Mouse (Mus musculus) lung, embryonic 15.5 days (tissue): ENCODE measurements around the gene Gm609. TPM values are rescaled to one million over a fixed set of nuclear protein-coding genes. Genes with fewer than 3 reads are reported as not detected.
A peak's percentile ranks its signal among the peaks of the same experiment; 100 is the strongest.

Experiments used
- ATAC-seq: fragments of 200-750 bp; cut with Nextera tagmentation; 2 replicates; pipeline ENCODE4 v1.8.0; 2017; ENCODE audit warnings: moderate number of reproducible peaks, borderline replicate concordance; ENCODE audit not compliant: low FRiP score, low TSS enrichment; ENCODE audit errors: extremely low read depth
- H3K27ac ChIP-seq: fragments of 300-500 bp; sonication (generic); 2 replicates; pipeline ENCODE4 v1.5.1; 2015; ENCODE audit warnings: moderate library complexity, mild to moderate bottlenecking, inconsistent platforms
- H3K27me3 ChIP-seq: fragments of 300-500 bp; sonication (generic); 2 replicates; pipeline ENCODE4 v1.6.1; 2015; ENCODE audit warnings: inconsistent platforms
- H3K36me3 ChIP-seq: fragments of 300-500 bp; sonication (generic); 2 replicates; pipeline ENCODE4 v1.6.1; 2015; ENCODE audit warnings: inconsistent platforms
- H3K4me1 ChIP-seq: fragments of 300-500 bp; sonication (generic); 2 replicates; pipeline ENCODE4 v1.6.1; 2015; ENCODE audit warnings: inconsistent platforms
- H3K4me2 ChIP-seq: fragments of 300-500 bp; sonication (generic); 2 replicates; pipeline ENCODE4 v1.6.1; 2015; ENCODE audit warnings: inconsistent platforms, mild to moderate bottlenecking, moderate library complexity
- H3K4me3 ChIP-seq: fragments of 300-500 bp; sonication (generic); 2 replicates; pipeline ENCODE4 v1.5.1; 2015; ENCODE audit warnings: mild to moderate bottlenecking, inconsistent platforms
- H3K9ac ChIP-seq: fragments of 300-500 bp; sonication (generic); 2 replicates; pipeline ENCODE4 v1.6.1; 2015; ENCODE audit warnings: inconsistent platforms
- H3K9me3 ChIP-seq: fragments of 300-500 bp; sonication (generic); 2 replicates; pipeline ENCODE4 v1.6.1; 2016; ENCODE audit warnings: inconsistent platforms
- WGBS: fragments of 180-500 bp; shearing (Covaris S2); methylation state at CpG from one replicate; pipeline ENCODE4 v1.1.7; 2015; 5-methylcytosine and 5-hydroxymethylcytosine counted together
- polyA plus RNA-seq: library from polyadenylated mRNA; unstranded; fragments of >200 nt; fragmentation: Nextera tagmentation; extraction: Ambion mirVana; gene quantifications from 2 replicates; pipeline ENCODE4 v1.2.1, GENCODE M21; 2015

Gm609 gene
- polyA plus RNA-seq, 1 experiment from 2014 or later: not detected

GRCm38 (mm10) chr16:45371076-45371475 is 121.7 kb downstream of the Gm609 start:
- H3K4me2 ChIP-seq: no peak overlapping the region
- WGBS: 51% methylated on average over 1 of the region's 1 CpGs
- no peaks in the 10 kb centered on the region for H3K9me3 ChIP-seq
- H3K27ac ChIP-seq: no peak overlapping the region
- ATAC-seq: no peak
- H3K27me3 ChIP-seq: no peaks in the 10 kb centered on the region
- no peak overlapping the region for H3K4me3 ChIP-seq
- no peak overlapping the region for H3K9ac ChIP-seq
- no peaks in the 10 kb centered on the region for H3K36me3 ChIP-seq
- peaks cover 6% of the 10 kb centered on the region for H3K4me1 ChIP-seq

- H3K36me3 ChIP-seq: no peaks in the 10 kb centered on the region
- H3K4me3 ChIP-seq: no peak overlapping the region
- peak overlapping the region; percentile 17; the same call in 1 of the 2 replicates for H3K27ac ChIP-seq
- H3K9ac ChIP-seq: no peak overlapping the region
- ATAC-seq: no peak
- H3K9me3 ChIP-seq: no peaks in the 10 kb centered on the region
- WGBS: 61% methylated on average over 4 of the region's 4 CpGs
- 0 out of 2 replicates have a peak, but pooled peaks cover 3% of the 10 kb centered on the region for H3K4me1 ChIP-seq
- no peak overlapping the region for H3K4me2 ChIP-seq
- no peaks in the 10 kb centered on the region for H3K27me3 ChIP-seq
Measured at GRCm38 (mm10) chr16:45369285-45369965, 123.3 kb downstream of the Gm609 start.

DNA sequence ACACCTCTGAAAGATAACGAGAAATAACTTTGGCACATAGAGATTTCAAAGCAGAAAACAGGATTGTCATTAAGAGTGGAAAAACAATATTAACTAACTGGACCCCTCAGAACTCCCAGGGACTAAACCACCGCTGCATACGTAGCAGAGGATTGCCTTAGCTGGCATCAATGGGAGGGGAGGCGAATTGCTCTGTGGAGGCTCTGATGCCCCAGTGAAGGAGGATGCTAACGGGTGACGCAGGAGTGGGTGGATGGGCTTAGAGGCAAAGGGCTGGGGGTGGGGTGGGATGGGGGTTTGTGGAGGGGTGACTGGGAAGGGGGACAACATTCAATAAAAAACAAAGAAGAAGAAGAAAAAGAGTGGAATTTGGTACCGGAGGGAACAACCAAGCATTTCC is 126.7 kb downstream of the Gm609 start:
- H3K9ac ChIP-seq: no peak overlapping the region
- 68% methylated on average over 7 of the region's 7 CpGs for WGBS
- H3K27ac ChIP-seq: no peak overlapping the region
- ATAC-seq: no peak
- H3K4me1 ChIP-seq: 0 out of 2 replicates have a peak, but pooled peaks cover 3% of the 10 kb centered on the region
- H3K4me2 ChIP-seq: no peak overlapping the region
- H3K4me3 ChIP-seq: no peak overlapping the region
- H3K9me3 ChIP-seq: no peaks in the 10 kb centered on the region
- H3K36me3 ChIP-seq: no peaks in the 10 kb centered on the region
- no peaks in the 10 kb centered on the region for H3K27me3 ChIP-seq

GRCm38 (mm10) chr16:45365353-45365752 is 127.4 kb downstream of the Gm609 start:
- H3K36me3 ChIP-seq: no peaks in the 10 kb centered on the region
- 0 out of 2 replicates have a peak, but pooled peaks cover 3% of the 10 kb centered on the region for H3K4me1 ChIP-seq
- ATAC-seq: no peak
- H3K9me3 ChIP-seq: no peaks in the 10 kb centered on the region
- no peak overlapping the region for H3K4me3 ChIP-seq
- 55% methylated on average over 9 of the region's 9 CpGs for WGBS
- no peaks in the 10 kb centered on the region for H3K27me3 ChIP-seq
- no peak overlapping the region for H3K4me2 ChIP-seq
- H3K27ac ChIP-seq: no peak overlapping the region
- no peak overlapping the region for H3K9ac ChIP-seq

DNA sequence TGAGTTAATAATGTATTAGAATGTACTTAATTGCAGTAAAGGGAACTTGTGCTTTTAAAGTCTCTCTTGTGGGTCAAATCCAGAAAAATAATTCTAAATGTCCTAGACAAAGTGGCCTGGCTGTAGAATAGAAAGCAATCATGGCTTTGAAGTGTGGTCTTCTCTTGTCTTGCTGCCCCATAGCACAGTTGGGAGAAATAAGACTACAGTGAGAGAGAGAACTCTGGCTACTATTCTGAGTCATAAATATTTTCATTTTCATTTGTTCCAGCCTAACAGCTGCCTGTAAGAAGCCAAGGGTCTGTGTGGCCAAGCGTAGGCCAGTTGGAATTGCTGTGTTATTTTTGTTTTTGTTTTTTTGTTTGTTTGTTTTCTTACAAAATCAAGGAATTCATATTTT is 128.1 kb downstream of the Gm609 start:
- ATAC-seq: no peak
- H3K4me3 ChIP-seq: no peak overlapping the region
- H3K4me2 ChIP-seq: no peak overlapping the region
- H3K27ac ChIP-seq: no peak overlapping the region
- 0 out of 2 replicates have a peak, but pooled peaks cover 3% of the 10 kb centered on the region for H3K4me1 ChIP-seq
- no peaks in the 10 kb centered on the region for H3K27me3 ChIP-seq
- no peaks in the 10 kb centered on the region for H3K36me3 ChIP-seq
- WGBS: 84% methylated on average over 1 of the region's 1 CpGs
- no peaks in the 10 kb centered on the region for H3K9me3 ChIP-seq
- no peak overlapping the region for H3K9ac ChIP-seq

GRCm38 (mm10) chr16:45363480-45364045 is 129.2 kb downstream of the Gm609 start:
- 48% methylated on average over 4 of the region's 4 CpGs for WGBS
- Histone ChIP-seq H3K9me3 (no peaks in the 10 kb centered on the region), H3K4me2 (no peak overlapping the region), H3K27ac (peak overlapping the region; percentile 59), H3K4me1 (0 out of 2 replicates have a peak, but pooled peaks cover 3% of the 10 kb centered on the region), H3K9ac (no peak overlapping the region), H3K27me3 (no peaks in the 10 kb centered on the region), H3K4me3 (no peak overlapping the region), H3K36me3 (no peaks in the 10 kb centered on the region)
- no peak for ATAC-seq

Other genes starting within 250 kb of the Gm609 start
- 68.5 and 73.7 TPM in 2 replicates for gene Cd200, start 83.9 kb downstream of the Gm609 start, polyA plus RNA-seq
- not detected in 2 replicates for gene Gm17783, start 39.1 kb upstream of the Gm609 start, polyA plus RNA-seq
- not detected in 2 replicates for gene Slc9c1, start 42.3 kb upstream of the Gm609 start, polyA plus RNA-seq
- 0.10 and 0.40 TPM in 2 replicates for gene Gcsam, start 117.4 kb upstream of the Gm609 start, polyA plus RNA-seq
- gene BC016579, start 161.1 kb upstream of the Gm609 start, polyA plus RNA-seq: 0.43 and 0.55 TPM in 2 replicates
- 0.10 TPM in 1 of 2 replicates, not detected in the other for gene Tmprss7, start 200.7 kb upstream of the Gm609 start, polyA plus RNA-seq
- gene Tagln3, start 231.6 kb upstream of the Gm609 start, polyA plus RNA-seq: 3.9 and 4.9 TPM in 2 replicates
- 34.0 and 36.3 TPM in 2 replicates for gene Abhd10, start 250.0 kb upstream of the Gm609 start, polyA plus RNA-seq